Mouse (Mus musculus) layer of hippocampus, adult 2 months (tissue): ENCODE data around the gene Abi3. TPM values are rescaled to one million over a fixed set of nuclear protein-coding genes. Genes with fewer than 3 reads are reported as not detected.
A peak's percentile ranks its signal among the peaks of the same experiment; 100 is the strongest.
"Not testable (repeated sequence)": the region's sequence is repeated elsewhere in the genome, so short reads cannot be mapped to it uniquely, and the experiment has no call there.

Source experiments
- DNase-seq, 2 experiments: peaks; one replicate each; pipeline ENCODE4 v3.0.0; 2022; ENCODE audit warnings: low spot score in 2 of 2
- H3K27ac ChIP-seq: fragments of 200-600 bp; 2 replicates; pipeline ENCODE4 v1.8.1; 2022
- H3K4me3 ChIP-seq: fragments of 200-600 bp; 2 replicates; pipeline ENCODE4 v1.8.1; 2022; ENCODE audit warnings: mild to moderate bottlenecking
- CTCF ChIP-seq: fragments of 200-600 bp; conservative IDR thresholded peaks from 2 replicates; pipeline ENCODE4 v1.8.1; 2022; ENCODE audit warnings: antibody characterized with exemption, mild to moderate bottlenecking, moderate library complexity
- long read RNA-seq, 2 experiments: library from polyadenylated mRNA; stranded (forward); transcript quantifications; one replicate each; pipeline ENCODE4 v2.0.0; 2021; ENCODE audit warnings: borderline mapping rate in 2 of 2
- total RNA-seq, 2 experiments: library from RNA; stranded (reverse); gene quantifications; 2 replicates each; pipeline ENCODE4 v1.2.3; 2021

Abi3 gene
- 1 to 10 TPM; 3.3 to 6.8 TPM for total RNA-seq
- long read RNA-seq, experiment 1, full-length matches to known transcripts, result 3 of 5 reads
- long read RNA-seq, experiment 1, partial matches to known transcripts, result 0 of 5 reads
- long read RNA-seq, experiment 1, other reads (novel, unspliced or antisense), result 2 of 5 reads
- long read RNA-seq, experiment 2, full-length matches to known transcripts, result 1 of 10 reads
- long read RNA-seq, experiment 2, partial matches to known transcripts, result 3 of 10 reads
- long read RNA-seq, experiment 2, other reads (novel, unspliced or antisense), result 6 of 10 reads

DNA sequence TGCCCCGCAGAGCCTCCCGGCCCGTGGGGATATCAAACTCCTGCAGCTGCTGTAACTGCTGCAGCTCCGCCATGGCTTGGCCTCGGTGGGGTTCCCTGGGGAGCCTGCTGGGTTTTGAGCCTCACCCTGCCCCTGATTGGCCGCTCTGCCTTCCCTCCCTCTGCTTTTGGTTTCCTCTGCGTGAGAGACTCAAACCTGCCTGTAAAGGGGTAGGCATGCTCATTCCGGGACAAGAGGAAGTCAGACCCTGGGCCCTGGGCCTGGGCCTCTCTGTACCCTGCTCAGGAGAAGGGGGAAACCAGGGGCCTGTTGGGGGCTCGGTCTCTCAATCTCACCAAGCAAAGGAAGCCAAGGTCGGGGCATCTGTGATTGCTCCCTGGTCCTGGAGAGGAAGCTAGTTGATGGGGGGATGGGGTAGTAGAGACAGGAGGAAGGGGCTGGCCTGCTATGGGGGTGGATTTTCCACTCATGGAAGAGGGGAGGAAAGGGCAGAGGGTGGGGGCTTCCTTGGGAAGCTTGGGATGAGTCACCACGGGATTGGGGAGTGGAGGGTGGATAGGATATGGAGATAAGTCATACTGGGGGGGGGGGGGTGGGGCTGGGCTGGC lies at the start of gene Abi3:
Abi3 (minus strand) TSS at position 403 of the 608 bp plus-strand sequence.
- Histone ChIP-seq H3K27ac (peak within 1 kb of the TSS; percentile 23; the same call in 1 of the 2 replicates), H3K4me3 (peak within 1 kb of the TSS; percentile 21)
- no peak for TF ChIP-seq CTCF
- no peak for DNase-seq

DNA sequence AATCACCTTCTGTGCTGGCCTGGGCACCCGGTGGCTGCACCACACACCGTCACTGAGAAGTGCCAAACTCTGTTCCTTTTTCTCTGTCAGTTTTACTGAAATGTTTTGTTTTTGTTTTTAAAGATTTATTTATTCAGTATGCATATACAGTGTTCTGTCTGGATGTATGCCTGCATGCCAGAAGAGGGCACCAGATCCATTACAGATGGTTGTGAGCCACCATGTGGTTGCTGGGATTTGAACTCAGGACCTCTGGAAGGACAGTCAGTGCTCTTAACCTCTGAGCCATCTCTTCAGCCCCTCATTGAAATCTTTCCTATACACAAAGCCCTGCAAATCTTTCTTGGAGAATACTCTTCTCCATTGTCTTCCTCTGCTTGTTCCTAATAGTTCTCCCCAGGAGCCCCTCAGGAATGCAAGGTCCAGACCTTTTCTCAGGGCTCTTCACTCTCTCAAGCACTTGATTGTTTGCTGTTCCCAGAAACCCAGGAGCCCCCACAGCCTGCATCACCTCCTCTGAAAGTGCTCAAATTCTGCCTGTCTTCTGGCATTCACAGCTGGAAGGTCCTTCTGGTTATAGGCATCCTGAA lies 48.3 kb upstream of the Abi3 start:
- Histone ChIP-seq H3K27ac (no peak overlapping the region), H3K4me3 (no peak overlapping the region)
- TF ChIP-seq CTCF, result peak; percentile 47
- DNase-seq, result no peak

DNA sequence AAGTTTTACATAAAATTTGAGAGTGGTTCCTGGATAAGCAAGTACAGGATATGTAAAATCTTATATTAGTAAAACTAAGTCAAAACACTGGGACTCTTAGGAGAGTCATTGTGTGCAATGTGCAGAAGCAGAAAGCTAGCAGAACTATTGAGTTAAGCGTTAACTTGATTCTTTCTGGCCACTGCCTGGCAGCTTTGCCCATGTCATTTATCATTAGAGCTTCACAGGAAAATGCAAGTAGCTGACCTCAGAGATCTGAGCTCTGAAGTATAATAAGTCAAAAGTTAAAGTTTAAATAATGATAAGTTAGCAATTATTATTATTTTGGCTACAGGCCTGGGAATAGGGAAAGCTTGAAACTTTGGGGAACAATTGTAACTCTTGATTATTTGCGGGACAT lies 37.6 kb upstream of the Abi3 start:
- H3K27ac ChIP-seq, DNase-seq, H3K4me3 ChIP-seq: not testable (repeated sequence)

DNA sequence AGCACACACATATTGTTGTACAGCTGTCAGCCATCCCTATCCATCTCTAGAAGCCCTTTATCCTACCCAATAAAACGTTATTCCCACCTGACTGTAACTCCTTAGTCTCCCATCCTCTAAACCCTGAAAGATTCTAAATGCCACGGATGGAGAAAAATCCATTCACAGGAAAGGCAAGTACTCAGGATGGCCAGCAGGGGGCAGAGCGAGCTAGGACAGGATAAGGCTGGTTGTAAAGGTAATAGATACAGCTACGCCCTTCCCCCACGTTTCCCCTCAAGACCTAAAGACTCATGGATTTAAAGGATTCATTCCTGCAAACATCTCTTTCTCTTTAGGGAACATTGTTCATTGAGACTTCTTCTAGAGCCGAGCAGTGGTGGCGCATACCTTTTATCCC lies 34.0 kb upstream of the Abi3 start:
- TF ChIP-seq CTCF, result peak; percentile 89
- Histone ChIP-seq H3K4me3 (no peak overlapping the region), H3K27ac (no peak overlapping the region)
- DNase-seq, result peak in 1 of 2 experiments; percentile 65

DNA sequence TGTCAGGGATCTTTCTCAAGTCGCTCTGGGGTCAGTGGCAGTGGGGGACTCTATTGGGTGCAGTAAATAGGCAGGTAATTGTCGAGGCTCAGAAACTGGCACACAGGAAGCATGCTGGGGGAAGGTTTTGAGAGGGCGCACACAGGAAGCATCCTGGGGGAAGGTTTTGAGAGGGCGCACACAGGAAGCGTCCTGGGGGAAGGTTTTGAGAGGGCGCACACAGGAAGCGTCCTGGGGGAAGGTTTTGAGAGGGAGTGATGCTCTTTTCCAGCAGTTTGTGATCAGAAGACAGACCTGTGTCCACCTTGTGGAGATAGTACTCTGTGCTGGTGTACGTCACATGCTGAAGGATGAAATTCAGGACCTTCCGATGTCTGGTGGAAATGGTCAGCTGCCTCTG lies 33.5 kb upstream of the Abi3 start:
- no peak for TF ChIP-seq CTCF
- no peak for DNase-seq
- Histone ChIP-seq H3K4me3 (no peak overlapping the region), H3K27ac (no peak overlapping the region)

DNA sequence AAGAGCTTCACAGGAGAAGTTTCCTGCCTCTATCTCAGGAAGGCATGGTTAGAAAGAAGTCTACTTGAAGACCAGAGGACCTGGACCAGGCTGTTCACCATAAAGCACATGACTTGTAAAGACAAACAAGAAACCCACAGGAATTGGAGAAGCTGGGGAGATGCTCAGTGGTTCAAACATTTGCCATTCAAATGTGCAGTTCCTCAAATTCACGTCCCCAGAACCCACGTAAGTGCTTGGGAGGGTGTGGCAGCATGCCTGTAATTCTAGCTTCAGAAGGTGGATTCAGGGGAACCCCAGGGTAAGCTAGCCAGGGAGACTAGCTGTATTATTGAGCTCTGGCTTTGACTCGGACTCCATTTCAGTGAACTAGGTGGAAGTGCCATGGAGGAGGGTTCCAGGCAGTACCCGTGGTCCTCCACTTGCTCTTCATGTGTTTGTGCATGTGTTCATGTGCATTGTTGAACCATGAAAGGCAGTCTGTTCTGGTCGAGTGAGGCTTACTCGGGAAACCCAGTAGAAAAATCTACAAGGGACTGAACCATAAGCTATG lies 27.7 kb upstream of the Abi3 start:
- DNase-seq, result no peak

DNA sequence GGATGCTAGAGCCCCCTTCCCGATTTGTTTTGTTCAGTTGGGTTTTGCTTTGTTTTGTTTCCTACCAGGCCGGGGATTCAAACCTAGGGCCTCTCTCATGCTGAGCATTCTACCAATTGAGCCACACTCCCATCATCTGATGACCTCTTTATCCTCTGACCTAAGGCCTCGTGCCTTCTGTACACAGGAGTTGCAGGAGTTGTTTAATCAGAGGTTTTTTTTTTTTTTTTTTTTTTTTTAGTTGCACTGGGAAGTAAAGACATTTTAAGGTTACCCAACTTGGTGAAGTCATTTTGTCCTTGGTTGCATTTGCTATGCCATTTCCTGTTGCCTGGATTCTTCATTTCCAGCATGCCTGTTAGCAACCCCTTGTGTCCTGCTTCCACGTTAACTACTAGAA lies 27.2 kb upstream of the Abi3 start:
- TF ChIP-seq CTCF, result no peak
- no peak for DNase-seq
- H3K4me3 ChIP-seq, result no peak overlapping the region
- H3K27ac ChIP-seq, result no peak overlapping the region

More for the DNA sequence above, 27.7 kb upstream of the Abi3 start:
- Histone ChIP-seq H3K27ac (no peak overlapping the region), H3K4me3 (no peak overlapping the region)
- TF ChIP-seq CTCF, result no peak

DNA sequence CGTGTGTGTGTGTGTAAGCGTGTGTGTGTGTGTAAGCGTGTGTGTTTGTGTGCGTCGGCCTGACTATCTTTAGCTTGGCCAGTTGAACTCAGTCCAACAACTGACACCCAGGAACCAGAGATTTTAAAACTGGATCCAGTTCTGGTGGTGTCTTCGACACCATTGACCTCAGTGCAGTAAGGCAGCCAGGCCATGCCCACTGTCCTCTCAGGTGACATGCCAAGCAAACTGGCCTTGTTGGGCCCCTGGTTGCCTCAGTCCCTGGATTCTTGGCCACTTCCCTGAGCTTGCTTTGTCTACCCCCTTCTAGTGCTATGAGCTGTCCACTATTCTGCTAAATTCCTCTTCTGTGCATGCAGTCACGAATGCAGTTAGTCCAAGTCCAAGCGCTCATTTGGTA lies 19.1 kb upstream of the Abi3 start:
- no peak overlapping the region for H3K4me3 ChIP-seq
- no peak for TF ChIP-seq CTCF
- DNase-seq, result no peak
- H3K27ac ChIP-seq, result no peak overlapping the region

DNA sequence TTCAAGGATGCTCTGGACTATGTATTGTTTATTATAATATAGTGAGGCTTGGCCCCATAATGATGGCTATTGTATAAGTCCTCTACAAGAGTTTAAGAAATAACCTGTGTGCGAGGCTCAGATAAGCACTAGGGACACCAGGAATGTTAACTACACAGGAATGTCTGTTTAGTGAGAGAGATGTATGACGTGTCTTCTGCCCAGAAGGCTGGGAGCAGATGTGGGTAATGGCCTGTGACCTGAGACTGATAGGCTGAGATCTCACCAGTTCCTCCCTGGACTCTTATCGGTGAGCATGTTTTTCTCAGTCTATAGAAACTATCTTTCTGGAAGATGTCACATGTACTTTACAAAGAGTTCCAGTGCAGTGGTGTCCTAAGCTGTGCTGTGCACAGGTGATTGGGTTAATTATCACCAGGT lies 17.8 kb upstream of the Abi3 start:
- no peak for DNase-seq
- Histone ChIP-seq H3K27ac (peak overlapping the region; percentile 90; the same call in 1 of the 2 replicates), H3K4me3 (peak overlapping the region; percentile 71)
- no peak for TF ChIP-seq CTCF

DNA sequence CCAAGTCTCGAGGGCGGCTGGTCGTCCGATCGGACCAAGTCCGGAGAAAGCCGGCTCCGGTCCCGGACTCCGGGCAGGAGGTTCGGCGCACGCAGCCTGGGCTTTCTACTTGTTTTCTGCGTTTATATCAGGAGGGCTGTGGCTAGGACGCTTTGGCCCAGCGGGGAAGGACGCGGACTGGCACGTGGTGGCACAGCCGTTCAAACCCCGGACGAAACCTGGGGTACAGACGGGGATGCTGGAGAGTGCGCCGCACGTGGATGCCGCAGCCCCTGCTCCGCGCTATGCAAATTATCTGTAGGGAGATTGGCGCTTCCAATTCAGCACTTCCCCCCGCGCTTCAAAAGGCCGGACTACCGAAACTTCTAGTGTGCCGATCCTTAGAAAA lies 17.2 kb upstream of the Abi3 start:
- TF ChIP-seq CTCF, result no peak
- H3K27ac ChIP-seq, result peak overlapping the region; percentile 90
- DNase-seq, result peak; percentile 64 to 68
- H3K4me3 ChIP-seq, result peak overlapping the region; percentile 71

DNA sequence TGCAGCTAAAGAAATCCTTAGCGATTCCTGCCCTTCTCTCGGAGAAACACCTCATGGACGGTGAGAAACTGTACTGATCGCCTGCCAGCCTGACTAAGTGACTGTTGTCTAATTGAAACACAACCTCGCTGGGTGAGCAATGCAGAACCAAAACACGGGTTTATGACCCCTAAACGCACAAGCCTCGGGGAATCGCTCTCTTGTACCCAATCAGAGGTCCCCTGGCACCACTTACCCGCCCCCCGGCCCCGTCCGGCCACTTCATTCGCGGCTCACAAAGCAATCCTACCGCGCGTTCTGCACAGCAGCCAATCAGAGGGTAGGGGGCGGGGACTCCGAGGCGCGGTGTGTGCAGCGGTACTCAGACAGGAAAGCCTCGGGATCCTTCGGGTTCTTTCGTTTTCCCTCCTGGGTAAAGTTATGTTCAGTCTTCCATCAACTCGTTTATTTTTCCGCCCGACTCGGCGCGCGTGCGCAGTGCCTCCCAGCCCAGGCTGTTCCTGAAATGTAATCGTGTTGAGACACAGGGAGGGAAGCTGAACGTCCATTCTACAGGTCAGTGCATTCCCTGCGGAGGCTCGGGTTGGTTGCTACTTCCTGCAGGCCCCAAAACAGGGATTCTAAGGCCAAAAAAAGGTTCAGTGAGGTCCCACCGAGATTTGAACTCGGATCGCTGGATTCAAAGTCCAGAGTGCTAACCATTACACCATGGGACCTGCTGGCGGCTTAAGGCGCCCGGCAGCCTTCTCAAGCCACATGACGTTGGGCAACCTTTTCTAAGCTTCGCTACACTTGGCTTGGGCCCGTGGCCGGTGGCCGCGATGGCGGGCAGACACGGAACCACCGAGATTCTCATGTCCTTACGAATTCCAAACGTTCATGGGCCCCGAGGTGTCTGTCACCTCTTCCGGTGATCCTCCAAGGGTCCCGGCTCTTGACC lies 16.5 kb upstream of the Abi3 start:
- no peak for TF ChIP-seq CTCF
- peak; percentile 97 for DNase-seq
- Histone ChIP-seq H3K4me3 (peak overlapping the region; percentile 71), H3K27ac (peak overlapping the region; percentile 90)

DNA sequence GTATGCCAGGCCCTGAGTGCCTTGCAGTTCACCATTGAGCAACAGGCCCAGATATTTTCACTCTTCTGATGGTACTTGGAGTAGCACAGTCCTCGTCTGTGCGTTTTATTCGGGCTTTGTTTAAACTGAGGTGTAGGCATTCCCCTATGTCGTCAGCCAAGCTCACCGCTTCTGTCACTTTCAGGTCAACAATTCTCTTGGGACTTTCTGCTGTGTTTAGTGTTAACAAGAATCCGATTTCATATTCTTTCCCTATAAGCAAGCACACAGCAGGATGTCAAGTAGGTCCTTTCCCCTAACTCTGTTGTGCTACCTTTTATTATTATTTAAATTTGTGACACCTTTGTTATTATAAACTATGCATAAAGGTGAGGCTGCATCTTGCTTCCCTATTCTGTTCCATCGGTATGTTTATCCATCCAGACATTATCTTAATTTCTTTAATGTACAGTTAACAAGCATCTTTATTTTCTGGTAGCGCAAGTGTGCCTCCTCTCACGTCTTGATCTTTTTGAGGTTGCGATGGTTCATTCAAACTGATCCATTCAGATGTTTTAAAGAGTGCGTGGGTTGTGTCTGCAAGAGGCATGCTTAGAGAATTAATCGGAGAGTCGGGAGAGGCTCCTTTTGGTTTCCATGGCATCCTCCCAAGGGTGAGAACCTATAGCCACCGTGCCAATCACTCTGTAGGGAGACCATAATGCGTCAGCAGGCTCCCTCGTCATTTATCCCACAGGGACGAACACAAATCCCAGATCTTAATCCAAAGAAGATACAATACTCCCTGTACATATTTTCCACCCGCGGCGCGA lies 15.6 kb upstream of the Abi3 start:
- peak overlapping the region; percentile 90 for H3K27ac ChIP-seq
- peak; percentile 15 to 28 for DNase-seq
- TF ChIP-seq CTCF, result no peak
- H3K4me3 ChIP-seq, result peak overlapping the region; percentile 71
